Mouse (Mus musculus) hindbrain, postnatal 0 days (tissue): ENCODE results near the gene Slc6a2. TPM values are rescaled to one million over a fixed set of nuclear protein-coding genes. Genes with fewer than 3 reads are reported as not detected.

Source experiments
- ATAC-seq: fragments of 200-750 bp; cut with Nextera tagmentation; 2 replicates; pipeline ENCODE4 v1.8.0; 2017; ENCODE audit warnings: mild to moderate bottlenecking, moderate TSS enrichment, moderate library complexity
- DNase-seq: peaks from one replicate; pipeline ENCODE4 v3.0.0-alpha.2; 2015; ENCODE audit warnings: low spot score
- H3K27ac ChIP-seq: fragments of 300-500 bp; sonication (generic); 2 replicates; pipeline ENCODE4 v1.5.1; 2014; ENCODE audit warnings: mild to moderate bottlenecking
- H3K27me3 ChIP-seq: fragments of 300-500 bp; sonication (generic); 2 replicates; pipeline ENCODE4 v1.6.1; 2014; ENCODE audit warnings: low read length, mixed read lengths; ENCODE audit not compliant: insufficient read depth
- H3K36me3 ChIP-seq: fragments of 300-500 bp; sonication (generic); 2 replicates; pipeline ENCODE4 v1.6.1; 2014; ENCODE audit warnings: low read length, mixed read lengths; ENCODE audit not compliant: insufficient read depth
- H3K4me1 ChIP-seq: fragments of 300-500 bp; sonication (generic); 2 replicates; pipeline ENCODE4 v1.6.1; 2014; ENCODE audit warnings: antibody characterized with exemption, low read length, mixed read lengths; ENCODE audit not compliant: insufficient read depth
- H3K4me2 ChIP-seq: fragments of 300-500 bp; sonication (generic); 2 replicates; pipeline ENCODE4 v1.6.1; 2014; ENCODE audit warnings: low read depth, mild to moderate bottlenecking, low read length, moderate library complexity, mixed read lengths
- H3K4me3 ChIP-seq: fragments of 300-500 bp; sonication (generic); 2 replicates; pipeline ENCODE4 v1.5.1; 2014; ENCODE audit warnings: low read length
- H3K9ac ChIP-seq: fragments of 300-500 bp; sonication (generic); replicated peaks from 2 replicates; pipeline ENCODE4 v1.6.1; 2014; ENCODE audit warnings: mild to moderate bottlenecking, low read length, moderate library complexity, mixed read lengths
- H3K9me3 ChIP-seq: fragments of 300-500 bp; sonication (generic); 2 replicates; pipeline ENCODE4 v1.6.1; 2016; ENCODE audit warnings: low read length, mixed read lengths
- CTCF ChIP-seq: IDR thresholded peaks from 2 replicates; pipeline ENCODE4 v1.5.1; 2016; ENCODE audit warnings: antibody characterized with exemption, control low read depth, low read depth
- WGBS: fragments of 180-500 bp; shearing (Covaris S2); extraction: QIAGEN DNeasy Blood & Tissue Kit; methylation state at CpG from one replicate; pipeline ENCODE4 v1.1.7; 2014; 5-methylcytosine and 5-hydroxymethylcytosine counted together
- polyA plus RNA-seq: library from polyadenylated mRNA; unstranded; fragments of >200 nt; fragmentation: Nextera tagmentation; extraction: Ambion mirVana; gene quantifications from 2 replicates; pipeline ENCODE4 v1.2.1, GENCODE M21; 2015
- total RNA-seq: library from RNA; depleted of rRNA; stranded (reverse); fragments of >200 nt; gene quantifications from 2 replicates; pipeline ENCODE4 v1.2.3, GENCODE M21; 2014

The Slc6a2 gene
- total and polyA plus RNA-seq, 2 experiments from 2014 or later, result 6.6 to 10.6 TPM

DNA sequence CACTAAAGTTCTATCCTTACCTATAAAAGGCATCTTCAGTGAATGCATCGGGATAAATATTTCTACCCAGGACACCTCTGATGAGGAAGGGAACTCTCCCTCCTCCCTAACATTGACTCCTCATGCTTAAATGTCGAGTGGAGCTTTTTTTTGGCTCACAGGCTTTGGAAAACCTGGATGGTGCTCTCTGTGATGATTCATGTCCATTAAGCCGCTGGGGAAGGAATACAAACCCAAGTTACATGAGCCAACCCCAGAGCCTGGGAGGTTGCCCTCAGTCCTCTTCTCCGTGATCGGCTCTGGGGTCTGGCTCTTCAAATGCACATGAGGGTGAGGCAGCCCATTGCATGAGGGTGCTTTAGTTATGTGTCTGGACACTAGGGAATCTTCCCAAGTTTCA lies 16.8 kb downstream of the Slc6a2 start:
- no peak for TF ChIP-seq CTCF
- Histone ChIP-seq H3K9me3 (no peaks in the 10 kb centered on the region), H3K27ac (no peak overlapping the region), H3K27me3 (no peaks in the 10 kb centered on the region), H3K36me3 (no peaks in the 10 kb centered on the region), H3K4me1 (peaks cover 7% of the 10 kb centered on the region; the same call in 1 of the 2 replicates), H3K9ac (no peak overlapping the region), H3K4me2 (no peak overlapping the region), H3K4me3 (no peak overlapping the region)
- DNase-seq (no peak), ATAC-seq (no peak)
- 86% methylated on average over 5 of the region's 5 CpGs for WGBS

DNA sequence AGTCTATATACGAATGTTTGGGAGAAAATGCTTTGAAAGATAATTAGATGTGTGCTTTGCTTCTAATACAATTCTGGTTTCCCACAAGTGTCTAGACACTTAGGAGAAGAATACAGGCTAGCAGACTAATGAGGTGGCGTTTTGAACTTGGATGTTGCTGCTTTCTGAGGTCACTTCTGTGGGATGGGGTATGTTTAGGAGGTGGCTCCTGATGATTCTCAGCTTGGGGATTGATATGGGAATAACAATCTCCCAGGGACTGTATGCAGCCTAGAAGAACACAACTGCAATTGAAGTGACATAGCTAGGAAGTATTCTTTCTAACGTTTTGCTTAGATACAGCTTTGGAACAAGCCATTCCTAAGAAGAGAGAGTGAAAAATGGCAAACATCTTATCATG lies 22.6 kb downstream of the Slc6a2 start:
- no peaks in the 10 kb centered on the region for H3K36me3 ChIP-seq
- WGBS, result 81% methylated on average over 3 of the region's 3 CpGs
- TF ChIP-seq CTCF, result no peak
- no peaks in the 10 kb centered on the region for H3K4me1 ChIP-seq
- ATAC-seq (no peak), DNase-seq (no peak)
- H3K9me3 ChIP-seq, result no peaks in the 10 kb centered on the region
- no peak overlapping the region for H3K9ac ChIP-seq
- no peaks in the 10 kb centered on the region for H3K27me3 ChIP-seq
- no peak overlapping the region for H3K4me3 ChIP-seq
- H3K4me2 ChIP-seq, result no peak overlapping the region
- no peak overlapping the region for H3K27ac ChIP-seq

DNA sequence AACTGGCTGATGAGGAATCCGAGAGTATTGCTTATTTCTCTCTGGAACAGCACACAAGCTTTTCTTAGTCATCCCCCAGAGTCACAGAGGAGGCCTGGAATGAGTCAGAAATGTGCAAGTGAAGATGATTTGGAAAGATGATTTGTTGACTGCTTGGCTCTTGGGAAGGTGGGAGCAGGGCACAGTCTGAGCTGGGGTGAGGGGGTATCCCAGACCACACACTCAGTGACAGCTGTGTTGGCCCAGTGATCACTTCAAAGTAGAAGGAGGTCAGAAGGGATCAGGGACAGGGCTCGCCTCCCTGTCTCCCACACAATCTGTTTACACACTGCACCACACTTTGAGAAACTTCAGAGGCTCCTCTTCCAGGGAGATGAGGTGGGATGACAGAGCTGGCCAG lies 24.5 kb downstream of the Slc6a2 start:
- Histone ChIP-seq H3K4me1 (no peaks in the 10 kb centered on the region), H3K4me3 (no peak overlapping the region), H3K4me2 (no peak overlapping the region), H3K27me3 (no peaks in the 10 kb centered on the region), H3K36me3 (no peaks in the 10 kb centered on the region), H3K9me3 (no peaks in the 10 kb centered on the region), H3K27ac (no peak overlapping the region), H3K9ac (no peak overlapping the region)
- ATAC-seq (no peak), DNase-seq (no peak)
- 56% methylated on average over 2 of the region's 2 CpGs for WGBS
- TF ChIP-seq CTCF, result no peak

DNA sequence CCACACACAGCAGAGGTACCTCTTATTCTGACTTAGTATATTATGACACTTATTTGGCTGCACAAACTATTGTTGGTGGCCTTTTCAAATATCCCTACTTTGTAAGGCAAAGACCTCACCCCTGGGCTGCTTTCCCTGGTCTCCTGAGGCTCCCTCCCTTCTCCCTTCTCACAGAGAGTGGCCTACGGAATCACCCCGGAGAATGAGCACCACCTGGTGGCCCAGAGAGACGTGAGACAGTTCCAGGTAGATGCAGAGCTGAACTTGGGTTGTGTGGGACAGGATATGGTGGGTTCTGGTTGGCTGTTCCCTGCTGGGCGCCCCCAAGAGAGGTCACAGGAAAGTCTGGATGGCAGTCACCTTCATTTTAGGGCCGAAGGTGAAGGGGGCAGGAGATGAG lies 37.0 kb downstream of the Slc6a2 start:
- H3K4me3 ChIP-seq, result no peak overlapping the region
- no peaks in the 10 kb centered on the region for H3K9me3 ChIP-seq
- no peak overlapping the region for H3K4me2 ChIP-seq
- H3K9ac ChIP-seq, result no peak overlapping the region
- peak; percentile 55 for DNase-seq
- no peak for ATAC-seq
- H3K27ac ChIP-seq, result no peak overlapping the region
- peak; percentile 74 for TF ChIP-seq CTCF
- WGBS, result 30% methylated on average over 5 of the region's 5 CpGs
- no peaks in the 10 kb centered on the region for H3K4me1 ChIP-seq
- H3K36me3 ChIP-seq, result no peaks in the 10 kb centered on the region
- H3K27me3 ChIP-seq, result no peaks in the 10 kb centered on the region

DNA sequence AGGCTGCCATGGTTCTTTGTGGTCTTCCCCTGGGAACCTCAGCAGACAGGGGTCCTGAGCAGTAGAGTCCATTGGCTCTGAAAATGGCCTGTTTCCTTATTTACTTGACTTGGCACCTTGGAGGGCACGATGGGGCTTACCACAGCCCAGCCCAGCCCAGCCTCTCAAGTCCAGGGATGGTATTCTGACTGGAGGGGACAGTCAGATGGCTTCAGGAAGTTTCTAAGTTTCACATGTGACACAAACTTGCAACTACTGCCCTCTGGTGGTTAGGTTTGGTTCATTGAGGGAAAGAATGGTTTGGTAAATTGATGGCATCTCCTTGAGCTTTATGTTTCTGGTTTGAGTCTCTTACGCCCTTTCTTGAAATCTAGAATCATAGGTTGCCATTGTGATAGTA lies 38.7 kb downstream of the Slc6a2 start:
- peak; percentile 89 for DNase-seq
- H3K36me3 ChIP-seq, result no peaks in the 10 kb centered on the region
- no peak overlapping the region for H3K4me3 ChIP-seq
- peak; percentile 91 for TF ChIP-seq CTCF
- no peak overlapping the region for H3K4me2 ChIP-seq
- no peaks in the 10 kb centered on the region for H3K9me3 ChIP-seq
- H3K27me3 ChIP-seq, result no peaks in the 10 kb centered on the region
- 52% methylated on average over 2 of the region's 2 CpGs for WGBS
- no peaks in the 10 kb centered on the region for H3K4me1 ChIP-seq
- no peak overlapping the region for H3K9ac ChIP-seq
- no peak overlapping the region for H3K27ac ChIP-seq
- peak; percentile 59; the same call in 1 of the 2 replicates for ATAC-seq

DNA sequence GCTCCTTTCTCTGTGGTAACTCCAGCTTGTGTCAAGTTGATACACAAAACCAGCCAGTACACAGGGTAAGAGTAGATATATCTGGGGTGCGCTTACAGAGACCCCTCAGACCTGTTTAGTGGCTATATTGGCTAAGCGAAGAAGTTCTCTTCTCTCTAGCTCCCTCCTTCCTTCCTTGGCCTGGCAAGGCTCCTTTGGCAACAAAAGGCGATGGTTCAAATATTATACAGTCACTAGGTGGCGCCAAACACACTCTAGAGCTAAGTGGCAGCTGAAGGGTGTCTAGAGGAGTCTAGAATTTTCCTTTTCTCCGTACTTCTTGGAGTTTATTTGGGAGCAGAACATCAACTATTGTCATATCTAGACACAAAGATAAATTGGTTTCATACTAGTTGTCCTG lies 50.4 kb downstream of the Slc6a2 start:
- 26% methylated on average over 5 of the region's 5 CpGs for WGBS
- no peak overlapping the region for H3K9ac ChIP-seq
- no peak overlapping the region for H3K27ac ChIP-seq
- no peak for ATAC-seq
- no peaks in the 10 kb centered on the region for H3K27me3 ChIP-seq
- no peaks in the 10 kb centered on the region for H3K9me3 ChIP-seq
- peak; percentile 78 for TF ChIP-seq CTCF
- H3K36me3 ChIP-seq, result no peaks in the 10 kb centered on the region
- peak; percentile 89 for DNase-seq
- no peaks in the 10 kb centered on the region for H3K4me1 ChIP-seq
- no peak overlapping the region for H3K4me2 ChIP-seq
- H3K4me3 ChIP-seq, result no peak overlapping the region

DNA sequence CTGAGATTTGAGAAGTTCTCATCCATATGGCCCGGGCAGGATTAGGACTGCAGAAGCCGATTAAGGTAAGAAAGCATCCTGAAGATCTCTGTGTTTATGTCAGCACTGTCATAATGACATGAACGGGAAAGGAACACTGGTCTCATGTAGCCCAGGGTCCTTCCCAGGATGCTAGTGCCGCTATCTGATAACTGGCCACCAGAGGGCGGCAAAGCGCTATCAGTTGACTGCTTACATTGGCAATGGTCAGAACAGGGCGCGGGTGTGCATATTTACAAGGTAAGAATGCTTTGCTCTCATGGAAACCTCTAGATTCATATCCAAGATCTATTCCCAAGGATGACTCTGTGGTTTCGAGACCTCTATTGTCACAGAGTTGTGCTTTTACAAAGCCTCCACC lies 51.6 kb downstream of the Slc6a2 start:
- Histone ChIP-seq H3K9ac (no peak overlapping the region), H3K4me1 (no peaks in the 10 kb centered on the region), H3K27me3 (no peaks in the 10 kb centered on the region), H3K4me3 (no peak overlapping the region), H3K27ac (no peak overlapping the region), H3K4me2 (no peak overlapping the region), H3K9me3 (no peaks in the 10 kb centered on the region), H3K36me3 (no peaks in the 10 kb centered on the region)
- WGBS, result 9% methylated on average over 9 of the region's 9 CpGs
- TF ChIP-seq CTCF, result peak; percentile 98
- ATAC-seq (peak; percentile 86), DNase-seq (peak; percentile 94)

DNA sequence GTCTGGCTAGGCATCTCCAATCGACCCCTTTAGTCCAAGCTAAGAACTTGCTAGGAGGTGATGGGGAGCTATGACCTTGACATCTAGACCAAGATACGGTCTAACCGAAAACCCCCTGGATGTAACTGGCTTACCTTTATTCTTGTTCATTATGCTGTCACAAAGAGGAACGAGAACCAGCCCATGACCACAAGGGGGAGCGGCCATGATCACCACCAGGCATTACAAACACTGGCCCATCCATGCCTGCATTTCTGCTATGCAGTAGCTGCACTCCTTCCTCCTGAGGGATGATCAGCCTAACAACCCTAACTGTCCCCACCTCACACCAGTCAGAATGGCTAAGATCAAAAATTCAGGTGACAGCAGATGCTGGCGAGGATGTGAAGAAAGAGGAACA lies 52.3 kb downstream of the Slc6a2 start:
- no peak overlapping the region for H3K9ac ChIP-seq
- DNase-seq (peak; percentile 26), ATAC-seq (no peak)
- H3K4me1 ChIP-seq, result no peaks in the 10 kb centered on the region
- no peaks in the 10 kb centered on the region for H3K36me3 ChIP-seq
- no peak overlapping the region for H3K4me2 ChIP-seq
- TF ChIP-seq CTCF, result peak; percentile 60
- 81% methylated on average over 6 of the region's 6 CpGs for WGBS
- no peaks in the 10 kb centered on the region for H3K9me3 ChIP-seq
- H3K27me3 ChIP-seq, result no peaks in the 10 kb centered on the region
- H3K4me3 ChIP-seq, result no peak overlapping the region
- no peak overlapping the region for H3K27ac ChIP-seq
